Comparison of ENCODE assay signal across 9 mouse cellular contexts in the genomic region with DNA sequence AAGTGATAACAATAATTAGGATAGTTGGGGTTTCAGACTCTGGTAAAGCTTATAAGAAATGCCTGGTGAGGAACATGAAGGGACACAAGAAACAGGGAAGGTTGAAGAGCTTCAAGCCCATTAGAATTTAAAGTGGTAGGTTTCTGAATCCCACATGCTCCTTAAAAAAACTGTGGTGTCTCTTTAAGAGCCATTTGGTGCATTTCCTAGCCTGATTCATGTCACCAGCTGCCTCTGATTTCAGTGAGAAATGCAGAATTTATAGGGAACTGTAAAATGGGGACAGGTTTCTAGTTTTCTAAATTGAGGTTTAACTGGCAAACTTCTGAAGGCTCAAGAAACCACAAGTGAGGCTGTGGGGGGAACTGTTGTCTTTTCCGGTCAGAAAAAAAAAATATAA. TPM values are rescaled to one million over a fixed set of nuclear protein-coding genes. Genes with fewer than 3 reads are reported as not detected.
DNase-seq lines count a peak whose midpoint lies in the region; ATAC-seq lines count a peak whose summit lies in the region.
"Had no signal": no experiment of that assay in that cellular context is flagged by ENCODE, and none has a peak within 500 bp of the region (broad histone marks: within the 10 kb centered on the region; RNA-seq: fewer than 3 reads in every experiment).

No protein-coding gene starts in this region.

- H3K9me3 ChIP-seq in heart, embryonic 14.5 days (ENCODE audit: control insufficient read depth, low read length) = no peaks in the 10 kb centered on the region
- no peaks in the 10 kb centered on the region for H3K9me3 ChIP-seq in embryonic facial prominence, embryonic 11.5 days (replicated peaks; ENCODE audit: control insufficient read depth, low read length)
- H3K9me3 ChIP-seq in hindbrain, embryonic 14.5 days (ENCODE audit: control insufficient read depth, low read length) = no peaks in the 10 kb centered on the region
- no peaks in the 10 kb centered on the region for H3K9me3 ChIP-seq in midbrain, embryonic 12.5 days

- H3K4me3 ChIP-seq in heart, embryonic 14.5 days (ENCODE audit: control insufficient read depth in 1 of 2, insufficient read depth in 1 of 2, low read depth in 1 of 2, low read length in 2 of 2) = peak overlapping the region; percentile 36 to 45
- peak overlapping the region; percentile 19 for H3K4me3 ChIP-seq in embryonic facial prominence, embryonic 11.5 days (ENCODE audit: low read depth, low read length)
- peak overlapping the region; percentile 39 for H3K4me3 ChIP-seq in hindbrain, embryonic 14.5 days (replicated peaks; ENCODE audit: low read length)
- H3K4me3 ChIP-seq in midbrain, embryonic 12.5 days = peak overlapping the region; percentile 55

- DNase-seq in heart, adult 18-20 months = no peak
- DNase-seq in embryonic facial prominence, embryonic 11.5 days (ENCODE audit: low spot score) = no peak
- DNase-seq in hindbrain, embryonic 14.5 days (ENCODE audit: low spot score) = no peak
- no peak for DNase-seq in thymus, postnatal 14 days
- no peak for DNase-seq in urinary bladder, adult 18-20 months (ENCODE audit: low spot score in 2 of 2)
- DNase-seq in kidney, postnatal 10 days = no peak
- DNase-seq: thymus, postnatal 25 days had no signal

- peak overlapping the region; percentile 77 for H3K4me2 ChIP-seq in heart, embryonic 14.5 days (ENCODE audit: low read length)
- peak overlapping the region; percentile 66 for H3K4me2 ChIP-seq in embryonic facial prominence, embryonic 11.5 days (ENCODE audit: low read depth, low read length)
- H3K4me2 ChIP-seq in hindbrain, embryonic 14.5 days (replicated peaks) = peak overlapping the region; percentile 60
- peak overlapping the region; percentile 77 for H3K4me2 ChIP-seq in midbrain, embryonic 12.5 days (replicated peaks)

- no peak for ATAC-seq in heart, embryonic 14.5 days (ENCODE audit: insufficient number of reproducible peaks, insufficient read depth, low FRiP score, low read depth)
- no peak for ATAC-seq in embryonic facial prominence, embryonic 11.5 days (replicated peaks; ENCODE audit: insufficient number of reproducible peaks, low FRiP score, low TSS enrichment, low read depth)
- ATAC-seq in hindbrain, embryonic 14.5 days (ENCODE audit: low FRiP score) = no peak
- ATAC-seq in midbrain, embryonic 12.5 days (ENCODE audit: low FRiP score, low read depth) = no peak

- H3K27me3 ChIP-seq in heart, embryonic 14.5 days (ENCODE audit: control insufficient read depth, insufficient read depth, low read length) = no peaks in the 10 kb centered on the region
- H3K27me3 ChIP-seq in embryonic facial prominence, embryonic 11.5 days (ENCODE audit: control insufficient read depth, insufficient read depth, low read length) = no peaks in the 10 kb centered on the region
- H3K27me3 ChIP-seq in hindbrain, embryonic 14.5 days (ENCODE audit: control insufficient read depth, insufficient read depth, low read length) = no peaks in the 10 kb centered on the region
- H3K27me3 ChIP-seq in midbrain, embryonic 12.5 days = no peaks in the 10 kb centered on the region

- H3K36me3 ChIP-seq in heart, embryonic 14.5 days (ENCODE audit: control insufficient read depth, insufficient read depth, low read length) = no peaks in the 10 kb centered on the region
- no peaks in the 10 kb centered on the region for H3K36me3 ChIP-seq in embryonic facial prominence, embryonic 11.5 days (replicated peaks; ENCODE audit: control insufficient read depth, insufficient read depth, low read depth, low read length)
- H3K36me3 ChIP-seq in hindbrain, embryonic 14.5 days (replicated peaks; ENCODE audit: control insufficient read depth, insufficient read depth) = no peaks in the 10 kb centered on the region
- no peaks in the 10 kb centered on the region for H3K36me3 ChIP-seq in midbrain, embryonic 12.5 days

- H3K4me1 ChIP-seq in heart, embryonic 14.5 days (ENCODE audit: control insufficient read depth in 2 of 2, insufficient read depth in 2 of 2, low read length in 2 of 2) = peaks cover 24 to 61% of the 10 kb centered on the region in 2 experiments
- no peaks in the 10 kb centered on the region; the same call in 1 of the 2 replicates for H3K4me1 ChIP-seq in embryonic facial prominence, embryonic 11.5 days (ENCODE audit: control insufficient read depth, insufficient read depth, low read length)
- H3K4me1 ChIP-seq in hindbrain, embryonic 14.5 days (replicated peaks; ENCODE audit: control insufficient read depth, insufficient read depth, low read length) = peaks cover 53% of the 10 kb centered on the region
- peaks cover 53% of the 10 kb centered on the region for H3K4me1 ChIP-seq in midbrain, embryonic 12.5 days

- peak overlapping the region; percentile 75 for H3K9ac ChIP-seq in heart, embryonic 14.5 days (ENCODE audit: low read length)
- H3K9ac ChIP-seq in embryonic facial prominence, embryonic 11.5 days (replicated peaks; ENCODE audit: low read length) = peak overlapping the region; percentile 33; the same call in 1 of the 2 replicates
- H3K9ac ChIP-seq in hindbrain, embryonic 14.5 days = peak overlapping the region; percentile 70
- H3K9ac ChIP-seq in midbrain, embryonic 12.5 days (replicated peaks) = peak overlapping the region; percentile 78

- WGBS in heart, embryonic 14.5 days = 9% methylated on average over 1 of the region's 1 CpGs
- WGBS in embryonic facial prominence, embryonic 11.5 days = 17% methylated on average over 1 of the region's 1 CpGs
- 0% methylated on average over 1 of the region's 1 CpGs for WGBS in hindbrain, embryonic 14.5 days
- 21% methylated on average over 1 of the region's 1 CpGs for WGBS in midbrain, embryonic 12.5 days

- H3K27ac ChIP-seq in heart, embryonic 14.5 days (replicated peaks in 1 of 2; ENCODE audit: control insufficient read depth in 1 of 2, insufficient read depth in 1 of 2, low read depth in 2 of 2, low read length in 2 of 2) = peak overlapping the region; percentile 37 to 86
- no peak overlapping the region for H3K27ac ChIP-seq in embryonic facial prominence, embryonic 11.5 days (replicated peaks; ENCODE audit: low read depth, low read length)
- peak overlapping the region; percentile 89 for H3K27ac ChIP-seq in hindbrain, embryonic 14.5 days
- H3K27ac ChIP-seq in midbrain, embryonic 12.5 days (replicated peaks) = peak overlapping the region; percentile 92

RNA-seq across cellular contexts. Expression of gene Rtp4, which starts 0.3 kb away (rescaled TPM):
- 7.8 and 9.5 TPM in 2 replicates for polyA plus RNA-seq in heart, embryonic 14.5 days (2014; fragmentation: Nextera tagmentation; extraction: Ambion mirVana)
- total RNA-seq in heart, adult 18-20 months (2021) = 1 to 10 TPM; 4.4 to 4.8 TPM
- polyA plus RNA-seq in embryonic facial prominence, embryonic 11.5 days (2014; fragmentation: Nextera tagmentation; extraction: Ambion mirVana) = 2.1 TPM in 2 replicates
- 4.0 and 4.6 TPM in 2 replicates for polyA plus RNA-seq in hindbrain, embryonic 14.5 days (2014; fragmentation: Nextera tagmentation; extraction: Ambion mirVana)
- 2.9 and 3.0 TPM in 2 replicates for polyA plus RNA-seq in midbrain, embryonic 12.5 days (2016; fragmentation: Nextera tagmentation; extraction: Ambion mirVana)

RNA-seq across cellular contexts. Expression of gene Masp1, which starts 0.8 kb away (rescaled TPM):
- polyA plus RNA-seq in heart, embryonic 14.5 days (2014; fragmentation: Nextera tagmentation; extraction: Ambion mirVana) = 17.2 and 18.0 TPM in 2 replicates
- 10 to 100 TPM; 11.6 to 13.4 TPM for total RNA-seq in heart, adult 18-20 months (2021)
- 3.9 and 5.4 TPM in 2 replicates for polyA plus RNA-seq in embryonic facial prominence, embryonic 11.5 days (2014; fragmentation: Nextera tagmentation; extraction: Ambion mirVana)
- 26.2 and 27.0 TPM in 2 replicates for polyA plus RNA-seq in hindbrain, embryonic 14.5 days (2014; fragmentation: Nextera tagmentation; extraction: Ambion mirVana)
- 32.0 and 32.8 TPM in 2 replicates for polyA plus RNA-seq in midbrain, embryonic 12.5 days (2016; fragmentation: Nextera tagmentation; extraction: Ambion mirVana)
